Mouse (Mus musculus): Measurements from ENCODE around the gene Lmnb2.

- TF ChIP-seq POLR2A (IDR thresholded peaks at IDR 0.05; ENCODE audit: control insufficient read depth, extremely low read depth, insufficient read depth, low read length, poor library complexity) (no peak), CTCF (IDR thresholded peaks at IDR 0.05; ENCODE audit: borderline replicate concordance, control insufficient read depth, extremely low read depth, insufficient read depth, low read length, poor library complexity) (no peak)
These were observed 47.1 kb downstream of the Lmnb2 start for GRCm38 (mm10) chr10:80870993-80871392.

All from thymus, adult 2 months (tissue).